Mouse (Mus musculus): ENCODE data around the gene Aqp2.

DNA sequence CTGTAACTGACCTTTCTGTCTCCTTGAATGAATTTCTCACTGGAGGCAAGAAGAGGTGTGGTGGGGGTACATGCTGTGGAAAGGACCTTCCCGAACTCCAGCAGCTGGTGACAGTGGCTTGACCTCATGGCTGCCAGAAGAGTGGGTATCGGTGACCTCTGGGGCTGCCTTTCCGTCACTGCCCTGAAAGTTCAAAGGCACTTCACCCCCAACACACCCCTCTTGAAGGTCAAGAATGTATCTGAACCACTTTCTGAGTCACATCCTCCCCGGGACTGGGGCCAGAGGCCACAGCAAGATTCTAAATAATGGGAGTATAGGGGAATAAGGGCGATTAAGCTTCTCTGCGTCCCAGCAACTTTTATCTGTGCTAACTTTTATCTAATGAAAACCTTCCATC lies 6.9 kb downstream of the Aqp2 start:
- TF ChIP-seq CTCF (IDR thresholded peaks at IDR 0.05) (no peak), EP300 (IDR thresholded peaks at IDR 0.05) (no peak)

Data from lung, postnatal 0 days (tissue).